Mouse (Mus musculus) right cerebral cortex, adult 18-20 months (tissue): ENCODE data around the gene Ndufa12.
A peak's percentile ranks its signal among the peaks of the same experiment; 100 is the strongest.

Experiments used
- DNase-seq: peaks from one replicate; pipeline ENCODE4 v3.0.0; 2022; ENCODE audit warnings: mixed read lengths

The Ndufa12 gene

DNA sequence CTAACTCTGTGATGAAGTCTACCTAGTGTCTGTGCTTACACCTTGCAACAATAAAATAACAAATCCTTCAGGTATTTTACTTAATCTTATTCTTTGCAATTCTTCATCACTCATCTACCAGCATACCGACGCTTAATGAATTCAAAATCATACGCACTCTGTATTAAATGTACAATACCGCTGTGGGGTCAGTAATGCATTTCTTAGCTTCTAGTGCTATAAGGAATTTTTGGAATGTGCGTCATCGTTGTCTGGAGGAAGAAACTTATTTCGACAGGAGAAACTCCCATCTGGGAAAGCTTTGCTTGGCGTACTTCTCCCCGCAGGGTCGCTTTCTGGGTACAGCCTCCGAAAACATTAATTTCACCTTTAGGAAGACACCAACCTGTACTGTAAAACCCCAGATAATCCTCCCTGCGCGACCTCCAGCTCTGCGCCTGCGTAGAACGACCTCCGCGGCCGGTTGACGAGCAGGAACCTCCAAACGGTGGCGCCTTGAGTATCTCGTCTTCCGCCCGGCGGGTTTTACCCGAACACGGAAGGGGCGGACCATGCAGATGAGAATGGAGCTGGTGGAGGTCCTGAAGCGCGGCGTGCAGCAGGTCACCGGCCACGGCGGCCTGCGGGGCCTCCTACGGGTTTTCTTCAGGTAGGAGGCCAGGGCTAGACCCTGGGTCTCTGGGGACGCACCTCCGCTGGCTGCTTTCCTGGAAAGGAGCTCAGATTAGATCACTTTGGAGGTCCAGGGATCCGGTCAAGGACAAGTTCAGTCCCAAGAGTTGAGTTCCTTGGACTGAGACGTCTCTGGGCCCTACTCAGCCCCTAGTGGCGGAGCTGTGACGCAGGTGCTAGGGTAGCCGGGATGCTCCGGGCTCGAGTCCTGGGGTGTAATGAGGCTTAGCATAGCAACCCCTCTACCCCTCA is at the start of gene Ndufa12:
Gene Ndufa12, plus strand, starts transcription at position 239 of the 924 bp plus-strand sequence.
- DNase-seq: peak; percentile 96

DNA sequence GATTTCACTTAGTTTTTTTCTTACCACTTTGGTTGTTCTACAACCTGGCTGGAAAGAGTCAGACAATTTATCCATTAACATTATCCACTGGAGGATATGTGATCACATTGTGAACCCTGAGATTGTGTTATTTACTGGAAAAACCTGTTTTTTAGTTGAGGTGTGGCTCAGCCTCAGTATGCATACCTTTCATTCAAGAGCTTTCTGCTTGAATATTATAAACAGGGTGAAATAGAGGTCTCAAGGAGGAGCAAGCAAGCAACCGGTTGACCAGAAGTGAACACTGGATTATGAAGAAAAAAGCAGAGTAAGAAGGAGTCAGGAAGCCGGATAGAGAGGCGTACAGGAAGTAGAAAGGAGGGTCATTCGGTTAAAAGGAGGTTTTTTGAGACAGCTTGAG is 47.0 kb upstream of the Ndufa12 start:
- DNase-seq: no peak

DNA sequence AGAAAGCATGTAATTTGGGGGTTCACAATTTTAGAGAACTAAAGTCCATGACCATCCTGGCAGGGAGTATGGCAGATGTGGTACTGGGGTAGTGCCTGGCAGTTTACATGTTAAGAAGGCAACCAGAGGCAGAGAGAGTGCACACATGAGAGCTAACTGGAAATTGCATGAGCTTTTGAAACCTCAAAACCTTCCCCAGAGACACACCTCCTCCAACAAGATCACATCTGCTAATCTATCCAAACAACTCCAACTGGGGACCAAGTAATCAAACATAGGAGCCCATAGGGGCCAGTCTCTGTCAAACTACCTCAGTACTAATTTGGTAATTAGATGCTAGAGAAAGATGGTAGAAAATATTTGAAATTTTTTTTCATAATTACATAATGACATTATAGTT is 44.7 kb upstream of the Ndufa12 start:
- DNase-seq: no peak

DNA sequence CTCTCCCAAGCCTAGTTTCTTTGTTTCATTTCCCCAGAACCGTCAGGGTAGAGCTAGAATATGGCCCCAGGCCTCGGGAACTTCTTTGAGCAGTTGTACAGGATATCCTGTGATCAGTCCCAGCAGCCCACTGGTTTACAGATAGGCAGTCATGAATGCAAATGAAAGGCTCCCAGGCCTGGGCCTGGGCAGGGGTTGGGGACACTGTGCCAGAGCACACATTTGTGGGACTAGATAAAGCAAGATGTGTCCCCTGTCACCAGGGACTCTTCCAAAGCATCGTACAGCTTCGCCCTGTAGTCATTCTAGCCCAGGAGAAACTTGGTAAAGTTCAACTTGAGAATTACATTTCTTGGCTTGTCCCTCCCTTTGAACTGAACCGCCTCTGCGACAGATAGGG is 39.6 kb upstream of the Ndufa12 start:
- DNase-seq: no peak

DNA sequence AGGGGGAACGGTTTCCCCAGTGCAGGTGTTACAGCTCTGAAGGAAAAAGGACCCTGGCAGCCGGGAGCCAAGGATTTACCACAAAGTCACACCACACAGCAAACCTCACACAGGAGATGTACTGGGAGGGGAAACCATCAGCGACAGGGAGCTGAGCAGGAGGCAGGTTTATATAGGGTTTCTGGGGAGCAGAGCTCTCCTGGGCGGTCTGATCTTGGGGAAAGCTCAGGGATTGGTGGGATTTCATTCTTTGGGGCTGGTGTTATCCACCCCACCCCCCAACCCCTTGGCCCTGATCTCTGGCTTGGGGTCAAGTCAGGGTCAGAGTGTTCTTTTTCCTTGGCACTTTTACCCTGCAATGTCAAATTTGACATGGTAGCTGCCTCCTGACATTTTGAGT is 39.1 kb upstream of the Ndufa12 start:
- no peak for DNase-seq

DNA sequence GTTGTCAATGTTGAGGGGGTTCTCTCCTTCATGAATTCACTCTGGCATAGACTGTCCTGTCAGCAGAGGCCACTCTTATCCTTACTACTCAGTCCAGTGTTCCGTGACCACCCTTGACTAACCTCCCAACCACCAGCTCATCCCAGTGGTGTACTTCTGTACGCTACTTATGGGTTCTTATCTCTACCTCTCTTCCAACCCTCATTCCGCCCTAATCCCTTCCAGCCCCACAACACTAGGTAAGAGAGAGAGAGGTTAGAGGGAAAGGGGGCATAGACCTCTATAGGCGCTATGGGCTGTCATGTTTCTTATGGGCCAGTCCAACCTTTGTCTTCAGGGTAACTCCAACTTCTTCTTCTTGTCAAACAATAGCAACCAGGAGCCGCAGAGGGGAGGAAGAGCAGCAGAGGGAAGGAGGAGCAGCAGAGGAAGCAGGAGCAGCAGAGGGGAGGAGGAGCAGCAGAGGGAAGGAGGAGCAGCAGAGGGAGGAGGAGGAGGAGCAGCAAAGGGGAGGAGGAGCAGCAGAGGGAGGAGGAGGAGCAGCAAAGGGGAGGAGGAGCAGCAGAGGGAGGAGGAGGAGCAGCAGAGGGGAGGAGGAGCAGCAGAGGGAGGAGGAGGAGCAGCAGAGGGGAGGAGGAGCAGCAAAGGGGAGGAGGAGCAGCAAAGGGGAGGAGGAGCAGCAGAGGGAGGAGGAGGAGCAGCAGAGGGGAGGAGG is 37.3 kb upstream of the Ndufa12 start:
- DNase-seq: no peak

DNA sequence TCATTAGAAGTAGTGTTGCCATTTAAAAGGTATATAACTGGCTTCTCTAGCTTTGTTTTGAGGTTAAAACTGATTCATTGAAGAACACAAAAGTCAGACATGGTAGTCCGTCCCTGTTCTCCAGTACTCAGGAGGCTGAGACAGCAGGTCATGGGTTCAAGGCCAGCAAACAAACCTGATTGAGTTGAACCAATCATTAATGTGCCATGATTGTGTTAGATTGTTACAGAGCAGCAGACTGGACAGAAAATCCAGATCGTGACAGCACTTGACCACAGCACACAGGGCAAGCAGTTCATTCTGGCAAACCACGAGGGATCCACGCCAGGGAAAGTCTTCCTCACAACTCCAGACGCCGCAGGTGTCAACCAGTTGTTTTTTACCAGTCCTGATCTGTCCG is 36.5 kb upstream of the Ndufa12 start:
- no peak for DNase-seq

DNA sequence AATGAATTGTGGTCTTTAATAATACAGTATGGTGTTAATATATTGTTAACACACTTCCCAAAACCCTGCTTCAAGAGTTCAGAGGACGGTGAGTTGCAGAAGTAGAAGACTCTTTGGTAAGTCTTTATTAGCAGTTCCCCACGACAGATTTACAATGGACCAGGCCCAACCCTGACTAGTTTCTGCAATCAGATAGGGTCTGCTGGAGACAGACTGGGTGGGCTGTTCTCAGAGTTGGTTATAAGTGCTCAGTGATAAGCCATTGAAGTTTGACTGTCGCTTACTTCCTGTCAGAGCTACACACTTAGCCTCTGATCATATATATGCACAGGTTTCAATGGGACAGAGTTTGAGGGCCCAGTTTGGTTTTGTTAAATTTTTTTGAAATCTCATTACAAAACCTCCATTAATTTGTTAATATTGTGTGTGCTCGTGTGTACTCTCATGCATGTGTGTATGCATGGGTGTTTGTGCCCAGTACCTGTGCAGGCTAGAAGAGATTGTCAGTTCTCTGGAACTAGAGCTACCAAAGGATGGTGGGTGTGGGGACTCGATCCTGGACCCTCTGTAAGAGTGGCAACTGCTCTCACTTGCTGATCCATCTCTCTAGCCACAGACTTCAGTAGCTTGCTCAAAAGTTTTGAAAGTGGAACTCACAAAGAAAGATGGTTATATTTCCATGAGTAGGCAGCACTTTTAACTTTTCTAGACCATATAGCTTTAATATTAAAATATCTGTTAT is 34.2 kb upstream of the Ndufa12 start:
- DNase-seq: no peak

DNA sequence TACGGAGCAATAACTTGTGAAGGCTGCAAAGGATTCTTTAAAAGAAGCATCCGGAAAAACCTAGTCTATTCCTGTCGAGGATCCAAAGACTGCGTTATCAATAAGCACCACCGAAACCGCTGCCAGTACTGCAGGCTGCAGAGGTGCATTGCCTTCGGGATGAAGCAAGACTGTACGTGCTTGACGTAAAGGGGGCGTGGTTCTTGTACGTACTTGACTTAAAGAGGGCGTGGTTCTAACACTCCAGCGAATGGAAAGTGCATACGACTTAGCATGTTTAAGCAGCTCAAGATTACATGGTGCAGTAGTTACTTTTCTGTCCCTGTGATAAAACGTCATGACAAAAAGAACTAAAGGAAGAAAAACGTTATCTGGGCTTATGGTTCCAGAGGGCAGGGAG is 33.1 kb upstream of the Ndufa12 start:
- no peak for DNase-seq

DNA sequence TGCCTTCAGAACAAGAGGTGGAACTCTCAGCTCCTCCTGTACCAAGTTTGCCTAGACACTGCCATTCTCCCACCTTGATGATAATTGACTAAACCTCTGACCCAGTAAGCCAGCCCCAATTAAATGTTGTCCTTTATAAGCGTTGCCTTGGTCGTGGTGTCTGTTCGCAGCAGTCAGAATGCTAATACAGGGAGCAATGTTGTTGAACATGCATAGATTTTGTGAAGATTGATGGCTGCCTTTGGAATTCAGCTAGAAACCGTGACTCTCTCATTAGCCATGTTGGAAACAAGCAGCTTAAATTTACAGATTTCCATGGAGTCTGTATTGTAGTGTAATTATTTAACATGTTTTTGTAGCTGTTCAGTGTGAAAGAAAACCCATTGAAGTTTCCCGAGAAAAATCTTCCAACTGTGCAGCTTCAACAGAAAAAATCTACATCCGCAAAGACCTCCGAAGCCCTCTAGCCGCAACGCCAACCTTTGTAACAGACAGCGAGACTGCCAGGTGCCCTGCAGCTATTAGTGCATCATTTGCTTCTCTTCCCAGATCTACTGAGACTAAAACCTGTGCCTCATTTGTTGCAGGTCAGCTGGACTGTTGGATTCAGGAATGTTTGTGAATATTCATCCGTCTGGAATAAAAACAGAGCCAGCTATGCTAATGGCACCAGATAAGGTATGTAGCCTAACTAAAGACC is 31.3 kb upstream of the Ndufa12 start:
- no peak for DNase-seq

DNA sequence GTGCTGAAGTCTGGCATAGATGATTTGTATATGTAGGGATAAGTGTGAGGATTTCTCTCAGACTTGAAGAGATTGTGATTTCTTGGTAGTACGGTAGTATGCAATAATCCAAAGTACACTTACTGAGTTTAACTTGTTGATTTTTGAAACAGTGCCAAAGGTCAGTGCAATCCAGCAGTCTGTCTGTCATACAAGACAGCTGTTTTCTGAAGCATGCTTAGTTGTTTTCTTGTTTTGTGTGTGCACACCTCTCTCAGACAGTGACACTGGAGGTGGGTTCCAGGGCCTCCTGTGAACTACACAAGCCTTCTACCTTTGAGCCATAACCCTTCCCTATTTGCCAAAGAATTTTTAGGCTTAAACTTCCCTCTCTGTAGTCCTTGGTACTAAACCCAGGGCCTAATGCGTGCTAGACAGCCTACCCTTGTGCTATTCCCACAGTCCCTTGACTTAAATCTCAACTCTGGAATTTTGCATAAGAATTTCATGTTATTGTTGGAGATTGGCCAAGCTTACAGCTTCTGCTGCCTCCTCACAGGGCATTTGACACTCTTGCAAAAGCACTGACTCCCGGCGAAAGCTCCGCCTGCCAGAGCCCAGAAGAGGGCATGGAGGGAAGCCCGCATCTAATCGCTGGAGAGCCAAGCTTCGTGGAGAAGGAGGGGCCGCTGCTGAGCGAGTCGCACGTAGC is 26.9 kb upstream of the Ndufa12 start:
- DNase-seq: no peak

DNA sequence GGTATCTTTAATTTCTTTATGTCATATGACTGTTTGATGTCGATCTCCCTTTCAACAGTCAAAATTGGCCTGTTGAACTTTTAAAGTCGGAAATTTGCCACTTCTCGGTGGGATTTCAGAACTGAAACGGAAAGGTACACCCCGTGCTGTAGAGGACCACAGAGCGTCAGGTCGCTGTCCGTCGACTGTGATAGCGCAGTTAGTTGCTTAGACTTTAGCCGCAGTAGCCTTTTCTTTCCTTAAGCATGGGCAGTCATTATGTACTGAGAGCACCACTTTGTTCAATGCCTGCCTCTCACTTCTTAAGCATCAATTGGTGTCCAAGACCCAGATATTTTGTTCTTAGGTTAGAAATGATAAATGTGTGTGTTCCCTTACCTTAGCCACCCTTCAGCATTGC is 26.4 kb upstream of the Ndufa12 start:
- no peak for DNase-seq

DNA sequence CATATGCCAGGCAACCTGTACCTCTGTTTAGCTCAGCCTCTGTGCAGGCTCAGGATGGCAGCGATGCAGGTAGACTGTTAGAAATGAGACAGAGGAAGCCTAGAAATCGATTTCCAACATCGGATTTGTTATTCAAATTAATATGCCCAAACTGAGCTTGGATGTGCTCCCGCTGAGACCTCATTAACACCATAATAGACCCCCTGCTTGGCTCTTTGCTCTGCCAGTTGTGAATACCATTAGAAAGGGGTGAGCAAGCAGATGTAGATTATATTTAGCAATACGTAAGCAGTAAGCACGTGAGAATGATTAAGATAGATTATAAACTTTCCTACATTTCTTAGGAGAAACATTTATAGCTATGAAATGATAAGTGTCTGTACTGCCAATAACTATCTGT is 25.8 kb upstream of the Ndufa12 start:
- no peak for DNase-seq

DNA sequence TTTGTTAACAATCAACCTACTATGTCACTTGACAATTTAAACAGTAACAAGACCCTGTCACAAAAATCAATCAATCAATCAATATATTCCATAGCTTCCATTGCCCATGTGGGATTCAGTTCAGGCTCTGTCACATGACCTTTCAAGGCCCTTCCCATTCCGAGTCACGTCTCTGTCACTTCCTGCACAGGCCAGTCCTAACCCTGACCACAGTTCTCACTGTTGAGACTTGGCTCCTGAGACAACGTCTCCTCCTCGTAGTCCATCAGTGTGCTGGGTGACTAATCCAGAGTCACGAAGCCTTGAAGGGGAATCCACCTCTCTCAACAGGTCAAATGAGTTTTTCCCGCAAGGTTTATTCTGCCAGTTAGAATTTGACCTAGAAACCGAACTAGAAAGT is 23.9 kb upstream of the Ndufa12 start:
- no peak for DNase-seq

DNA sequence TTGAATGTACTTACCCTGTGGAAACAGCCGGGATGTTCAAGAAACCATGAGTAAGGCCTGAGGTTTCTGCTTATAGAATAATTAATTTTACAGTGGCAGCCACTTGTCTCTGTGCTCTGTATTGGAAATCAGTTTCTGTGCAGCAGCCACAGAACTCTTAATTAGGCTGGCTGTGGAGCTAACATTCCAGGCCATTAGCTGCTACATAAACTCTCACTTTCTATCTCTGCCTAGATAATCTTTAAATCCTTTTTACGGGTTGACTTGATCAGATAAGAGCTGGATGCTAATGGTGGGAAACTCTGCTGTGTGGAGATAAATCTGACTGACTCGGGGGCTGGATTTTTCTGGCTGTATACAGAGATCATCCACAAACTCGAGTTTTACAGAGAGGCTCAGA is 15.3 kb upstream of the Ndufa12 start:
- no peak for DNase-seq

DNA sequence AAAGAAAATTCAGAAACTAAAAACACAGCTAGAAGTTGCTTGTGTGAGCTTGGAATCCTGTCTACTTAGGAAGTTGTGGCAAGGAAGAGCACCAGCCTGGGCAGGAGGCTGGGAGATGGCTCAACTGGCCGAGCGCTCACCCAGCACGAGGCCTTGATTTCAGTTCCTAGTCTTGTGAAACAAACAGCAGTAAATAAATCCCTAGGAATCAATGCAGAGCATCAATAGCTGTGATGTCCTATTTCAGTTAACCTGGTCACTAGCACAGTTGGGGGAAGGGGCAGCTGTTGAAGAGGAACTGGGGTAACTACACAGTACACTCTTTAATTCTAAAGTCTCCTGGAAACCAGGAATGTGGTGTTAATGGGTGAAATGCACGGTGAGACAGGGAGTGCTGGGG is 6.5 kb downstream of the Ndufa12 start:
- no peak for DNase-seq

DNA sequence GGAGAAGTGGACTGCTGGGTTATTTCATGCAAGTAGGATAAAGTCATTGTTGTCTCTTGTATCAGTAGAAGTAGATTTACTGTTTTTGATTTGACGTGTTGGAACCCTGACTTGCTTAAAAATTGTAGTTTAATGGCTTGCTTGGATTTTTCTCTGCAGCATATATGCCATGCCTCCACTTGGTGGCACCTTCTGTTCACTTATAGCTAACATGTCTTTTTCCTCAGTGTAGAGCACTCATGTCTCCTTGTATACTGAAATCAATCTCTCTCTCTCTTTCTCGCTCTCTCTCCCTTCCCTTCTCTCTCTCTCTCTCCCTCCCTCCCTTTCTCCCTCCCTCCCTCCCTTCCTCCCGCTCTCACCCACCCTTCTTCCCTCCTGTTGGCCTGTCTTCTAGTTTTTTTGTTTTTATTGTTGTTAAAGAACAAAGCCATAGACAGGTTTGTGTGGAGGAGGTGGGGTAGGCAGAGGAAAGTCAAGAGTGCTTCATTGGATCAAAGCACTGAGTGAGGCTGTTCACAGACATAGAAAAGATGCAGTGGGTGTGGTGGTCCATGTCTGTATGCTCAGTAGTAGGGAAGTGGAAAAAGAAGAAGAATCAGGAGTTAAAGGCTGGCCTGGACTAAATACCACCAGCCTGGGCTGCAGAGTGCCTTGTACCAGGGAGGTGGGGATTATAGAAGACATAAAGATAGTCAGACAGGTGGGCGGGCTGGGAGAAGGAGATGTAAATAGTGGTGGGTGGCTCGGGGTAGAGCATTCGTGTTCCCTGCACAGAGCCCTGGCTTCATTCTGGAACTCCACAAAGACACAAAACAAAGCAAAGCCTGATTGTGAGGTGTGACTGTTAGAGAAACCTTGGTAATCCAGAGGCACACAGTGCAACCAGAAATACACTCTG is 12.4 kb downstream of the Ndufa12 start:
- peak; percentile 33 for DNase-seq

DNA sequence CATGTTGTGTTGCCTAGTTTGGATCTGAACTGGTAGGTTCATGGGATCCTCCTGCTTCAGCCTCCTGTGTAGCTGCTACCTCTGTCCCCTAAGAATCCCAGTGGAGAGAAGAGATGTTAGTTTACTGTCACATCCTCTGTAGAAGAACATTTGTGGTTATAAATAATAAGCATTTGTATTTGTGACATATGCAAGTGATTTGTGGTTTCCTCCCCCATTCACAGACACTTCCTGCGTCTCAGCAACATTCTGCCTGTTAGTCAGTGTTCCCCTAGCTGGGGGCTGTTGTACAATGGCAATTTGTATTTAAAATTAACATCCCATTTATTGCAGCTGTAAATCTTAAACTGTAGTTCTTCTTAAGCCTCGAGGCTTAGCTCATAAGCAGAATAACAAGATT is 13.2 kb downstream of the Ndufa12 start:
- DNase-seq: no peak

DNA sequence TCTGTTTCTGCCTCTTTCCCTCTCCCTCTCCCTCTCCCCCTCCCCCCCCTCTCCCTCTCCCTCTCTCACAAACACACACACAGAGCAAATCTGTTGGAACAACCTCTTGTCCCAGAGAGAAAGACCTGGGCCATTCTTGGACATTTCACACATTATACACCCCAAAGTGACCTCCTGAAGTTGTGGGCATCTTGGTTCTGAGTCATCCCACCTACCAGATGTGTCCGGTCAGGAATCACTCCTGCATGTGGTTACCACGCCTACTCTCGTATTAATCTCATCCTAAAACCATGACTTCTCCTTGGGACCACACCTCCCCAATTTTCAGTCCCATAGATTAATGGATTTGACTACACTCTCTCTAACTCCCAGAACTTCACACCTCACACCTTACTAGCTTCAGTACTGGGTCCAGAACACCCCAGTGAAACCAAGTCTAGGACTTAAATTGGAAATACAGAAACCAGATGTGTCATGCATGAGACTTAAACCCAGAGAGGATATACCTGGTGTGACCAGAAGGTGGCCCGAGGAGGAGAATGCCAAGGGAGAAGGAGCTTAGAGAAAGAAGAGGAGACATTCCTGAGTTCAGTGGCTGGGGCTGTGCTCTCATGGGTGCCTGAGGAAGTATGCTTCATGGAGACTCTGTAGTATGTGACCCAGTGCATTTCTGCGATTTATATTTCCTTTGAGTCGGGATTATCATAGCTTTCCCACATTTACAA is 26.7 kb downstream of the Ndufa12 start:
- no peak for DNase-seq

DNA sequence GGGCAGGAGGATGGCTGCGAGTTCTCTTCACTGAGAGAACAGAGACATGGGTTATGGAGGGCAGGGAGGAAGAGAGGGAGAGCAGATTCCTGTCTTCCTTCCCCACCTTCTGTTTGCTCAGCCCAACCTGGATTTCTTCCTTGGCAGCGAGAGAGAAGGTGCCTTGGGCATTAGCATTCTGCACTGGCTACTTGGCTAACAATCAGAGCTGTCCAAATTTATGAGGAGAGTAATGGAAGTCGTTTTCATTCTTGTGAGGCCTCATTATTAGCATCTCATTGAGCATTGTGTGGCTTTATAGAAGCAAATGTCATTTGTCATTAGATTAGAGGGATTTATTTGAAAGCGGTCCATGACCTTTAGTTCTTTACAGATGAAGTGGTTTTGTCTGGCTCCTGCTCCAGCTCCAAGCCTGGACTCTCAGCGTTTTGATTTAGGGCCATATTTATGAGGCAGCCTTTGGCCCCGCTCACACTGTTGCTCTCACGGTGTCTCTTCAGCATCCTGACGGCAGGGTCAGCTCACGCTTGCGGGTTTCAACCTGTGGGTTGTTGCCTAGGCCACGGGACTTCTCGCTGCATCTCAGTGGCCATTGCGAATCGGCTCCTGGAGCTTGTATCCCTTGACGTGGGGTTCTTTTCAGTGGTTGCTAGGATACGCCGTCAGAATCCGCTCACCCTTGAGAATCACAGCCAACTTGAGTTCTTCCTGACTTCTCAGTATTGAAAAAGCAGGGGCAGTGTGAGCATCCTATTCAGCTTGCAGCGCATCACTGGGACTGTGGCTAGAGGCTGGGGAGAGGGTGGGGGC is 31.9 kb downstream of the Ndufa12 start:
- peak; percentile 66 for DNase-seq
